Mouse (Mus musculus) heart, embryonic 14.5 days (tissue): ENCODE measurements around the gene Dhx15. TPM values are rescaled to one million over a fixed set of nuclear protein-coding genes. Genes with fewer than 3 reads are reported as not detected.

Experiments
- ATAC-seq: fragments of 200-750 bp; cut with Nextera tagmentation; 2 replicates; pipeline ENCODE4 v1.8.0; 2017; ENCODE audit warnings: low read depth, moderate TSS enrichment; ENCODE audit not compliant: insufficient number of reproducible peaks, insufficient read depth, low FRiP score
- H3K27ac ChIP-seq, 2 experiments: fragments of 200-500 bp in 1 of 2; fragments of 300-500 bp in 1 of 2; sonication (generic) in 1 of 2; replicated peaks in 1 of 2; 2 replicates each; pipeline ENCODE4 v1.5.1; 2012 to 2014; ENCODE audit warnings: low read depth in 2 of 2, low read length in 2 of 2, control low read depth in 1 of 2, mild to moderate bottlenecking in 1 of 2, mixed read lengths in 1 of 2; ENCODE audit not compliant: control insufficient read depth in 1 of 2, insufficient read depth in 1 of 2
- H3K27me3 ChIP-seq: fragments of 300-500 bp; sonication (generic); 2 replicates; pipeline ENCODE4 v1.6.1; 2014; ENCODE audit warnings: mild to moderate bottlenecking, low read length, control low read depth; ENCODE audit not compliant: control insufficient read depth, insufficient read depth
- H3K36me3 ChIP-seq: fragments of 300-500 bp; sonication (generic); 2 replicates; pipeline ENCODE4 v1.6.1; 2014; ENCODE audit warnings: mild to moderate bottlenecking, control low read depth, low read length, mixed read lengths; ENCODE audit not compliant: control insufficient read depth, insufficient read depth
- H3K4me1 ChIP-seq, 2 experiments: fragments of 200-500 bp in 1 of 2; fragments of 300-500 bp in 1 of 2; sonication (generic) in 1 of 2; 2 replicates each; pipeline ENCODE4 v1.6.1; 2012 to 2014; ENCODE audit warnings: low read length in 2 of 2, control low read depth in 1 of 2, mixed read lengths in 1 of 2; ENCODE audit not compliant: control insufficient read depth in 2 of 2, insufficient read depth in 2 of 2
- H3K4me2 ChIP-seq: fragments of 300-500 bp; sonication (generic); 2 replicates; pipeline ENCODE4 v1.6.1; 2014; ENCODE audit warnings: mild to moderate bottlenecking, low read length
- H3K4me3 ChIP-seq, 2 experiments: fragments of 200-500 bp in 1 of 2; fragments of 300-500 bp in 1 of 2; sonication (generic) in 1 of 2; 2 replicates each; pipeline ENCODE4 v1.5.1; 2012 to 2014; ENCODE audit warnings: low read length in 2 of 2, mild to moderate bottlenecking in 2 of 2, control low read depth in 1 of 2, low read depth in 1 of 2, moderate library complexity in 1 of 2; ENCODE audit not compliant: control insufficient read depth in 1 of 2, insufficient read depth in 1 of 2
- H3K9ac ChIP-seq: fragments of 300-500 bp; sonication (generic); 2 replicates; pipeline ENCODE4 v1.6.1; 2014; ENCODE audit warnings: mild to moderate bottlenecking, low read length
- H3K9me3 ChIP-seq: fragments of 300-500 bp; sonication (generic); 2 replicates; pipeline ENCODE4 v1.6.1; 2016; ENCODE audit warnings: low read length, control low read depth; ENCODE audit not compliant: control insufficient read depth
- WGBS: fragments of 180-500 bp; shearing (Covaris S2); extraction: QIAGEN DNeasy Blood & Tissue Kit; methylation state at CpG from one replicate; pipeline ENCODE4 v1.1.7; 2014; 5-methylcytosine and 5-hydroxymethylcytosine counted together
- polyA plus RNA-seq: library from polyadenylated mRNA; unstranded; fragments of >200 nt; fragmentation: Nextera tagmentation; extraction: Ambion mirVana; gene quantifications from 2 replicates; pipeline ENCODE4 v1.2.1, GENCODE M21; 2014

Dhx15 gene
- polyA plus RNA-seq, 1 experiment from 2014 or later, result 47.2 TPM

DNA sequence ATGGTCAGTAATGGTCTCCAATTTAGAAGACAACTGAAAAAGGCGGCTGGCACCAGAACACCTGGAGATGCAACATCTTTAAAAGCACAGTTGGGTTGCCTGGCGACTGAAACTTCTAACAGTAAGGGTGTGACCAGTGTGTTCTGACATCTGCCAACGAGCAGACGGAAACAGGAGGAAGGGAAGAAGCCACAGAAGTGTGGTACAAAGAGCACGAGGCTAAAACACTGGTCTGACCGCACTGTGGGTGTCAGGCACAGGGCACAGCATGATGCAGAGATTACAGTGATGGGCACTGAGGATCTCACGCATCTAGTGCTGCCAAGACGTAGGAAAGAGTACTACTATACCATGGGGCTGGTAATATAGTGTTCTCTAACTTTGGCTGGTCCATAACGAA lies 48.4 kb downstream of the Dhx15 start:
- H3K36me3 ChIP-seq, result peaks cover 42% of the 10 kb centered on the region
- H3K27me3 ChIP-seq, result no peaks in the 10 kb centered on the region
- no peak overlapping the region for H3K4me2 ChIP-seq
- 81% methylated on average over 9 of the region's 9 CpGs for WGBS
- no peaks in the 10 kb centered on the region for H3K4me1 ChIP-seq
- no peaks in the 10 kb centered on the region for H3K9me3 ChIP-seq
- H3K9ac ChIP-seq, result no peak overlapping the region
- H3K27ac ChIP-seq, result no peak overlapping the region
- no peak for ATAC-seq
- no peak overlapping the region for H3K4me3 ChIP-seq

DNA sequence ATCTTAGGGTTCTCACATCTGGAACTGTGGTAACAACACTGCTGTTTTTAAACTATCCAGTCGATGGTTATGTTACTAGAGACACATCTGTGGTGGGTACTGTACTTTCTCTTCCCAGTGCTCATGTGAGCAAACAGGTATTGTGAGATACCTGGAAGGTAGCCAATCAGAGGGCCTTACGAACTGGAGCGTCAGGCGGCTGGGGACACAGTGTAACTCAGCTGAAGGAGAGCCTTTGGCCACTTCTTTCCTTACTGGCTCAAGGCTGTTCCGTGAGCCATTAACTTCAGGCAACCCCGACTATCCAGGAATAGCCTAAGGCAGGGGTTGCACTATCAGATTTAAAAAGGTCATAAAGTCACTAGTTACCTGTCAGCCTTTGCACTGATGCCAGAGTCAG lies 51.5 kb downstream of the Dhx15 start:
- 88% methylated on average over 6 of the region's 6 CpGs for WGBS

DNA sequence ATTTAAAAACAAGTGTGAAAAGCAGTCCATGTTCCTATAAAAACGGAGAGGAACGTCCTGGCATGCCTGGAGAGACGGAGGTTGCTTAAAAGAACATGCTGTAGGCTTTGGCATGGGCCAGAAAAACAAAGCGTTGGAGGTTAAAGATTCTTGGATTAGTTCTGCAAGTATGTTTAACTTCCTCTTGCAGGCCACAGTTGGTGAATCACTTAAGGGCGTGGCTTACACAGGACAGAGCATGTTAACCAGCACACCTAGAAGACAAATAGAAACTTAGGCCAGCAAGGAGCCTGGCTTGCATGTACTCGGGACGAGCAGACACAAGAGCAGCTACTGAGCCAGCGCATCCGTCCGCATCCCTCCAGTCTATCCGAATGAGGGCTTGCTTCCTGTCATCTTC lies 52.2 kb downstream of the Dhx15 start:
- H3K9ac ChIP-seq, result no peak overlapping the region
- H3K27ac ChIP-seq, result no peak overlapping the region
- no peaks in the 10 kb centered on the region for H3K9me3 ChIP-seq
- WGBS, result 87% methylated on average over 11 of the region's 11 CpGs
- H3K36me3 ChIP-seq, result peaks cover 26% of the 10 kb centered on the region
- no peaks in the 10 kb centered on the region for H3K27me3 ChIP-seq
- H3K4me3 ChIP-seq, result no peak overlapping the region
- no peak for ATAC-seq
- no peak overlapping the region for H3K4me2 ChIP-seq
- no peaks in the 10 kb centered on the region for H3K4me1 ChIP-seq

More for the DNA sequence above, 51.5 kb downstream of the Dhx15 start:
- no peak overlapping the region for H3K4me2 ChIP-seq
- ATAC-seq, result no peak
- no peak overlapping the region for H3K4me3 ChIP-seq
- H3K27me3 ChIP-seq, result no peaks in the 10 kb centered on the region
- no peak overlapping the region for H3K27ac ChIP-seq
- no peaks in the 10 kb centered on the region for H3K9me3 ChIP-seq
- no peaks in the 10 kb centered on the region for H3K4me1 ChIP-seq
- H3K9ac ChIP-seq, result no peak overlapping the region
- peaks cover 29% of the 10 kb centered on the region for H3K36me3 ChIP-seq

DNA sequence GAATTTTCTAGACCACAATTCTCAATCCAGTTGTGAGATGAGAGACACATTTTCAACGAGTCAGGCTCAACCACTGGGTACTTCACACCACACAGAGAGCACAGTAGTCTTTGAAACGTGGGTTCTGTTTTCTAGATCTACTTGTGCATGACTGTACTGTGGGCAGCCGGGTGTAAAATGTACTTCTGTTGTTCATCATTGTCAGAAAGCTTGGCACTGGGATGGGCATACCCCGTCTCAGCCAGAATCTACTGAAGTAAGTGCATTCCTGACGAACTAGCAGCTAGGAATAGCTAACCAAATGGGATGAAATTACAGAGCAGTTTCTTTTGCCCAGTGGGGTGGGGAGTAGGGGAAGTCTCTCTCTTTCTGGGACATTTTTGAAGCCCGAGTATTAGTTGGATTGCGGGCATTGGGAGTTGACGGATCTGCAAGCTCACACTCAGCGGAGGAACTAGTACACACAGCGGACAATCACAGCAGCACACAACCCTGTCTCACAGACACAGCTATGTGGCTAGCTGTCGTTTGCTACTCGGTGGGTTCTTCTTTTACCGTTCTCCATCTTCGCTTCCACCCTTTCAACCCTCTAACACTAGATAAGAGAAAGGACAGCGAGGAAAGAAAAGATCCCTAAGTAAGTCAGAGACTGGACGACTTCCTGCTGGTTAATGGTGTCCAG lies 54.7 kb downstream of the Dhx15 start:
- WGBS, result 60% methylated on average over 16 of the region's 16 CpGs
- no peak overlapping the region for H3K4me3 ChIP-seq
- ATAC-seq, result no peak
- H3K27me3 ChIP-seq, result no peaks in the 10 kb centered on the region
- peaks cover 13% of the 10 kb centered on the region for H3K36me3 ChIP-seq
- no peaks in the 10 kb centered on the region for H3K9me3 ChIP-seq
- H3K4me2 ChIP-seq, result no peak overlapping the region
- no peak overlapping the region for H3K9ac ChIP-seq
- no peaks in the 10 kb centered on the region for H3K4me1 ChIP-seq
- H3K27ac ChIP-seq, result no peak overlapping the region

DNA sequence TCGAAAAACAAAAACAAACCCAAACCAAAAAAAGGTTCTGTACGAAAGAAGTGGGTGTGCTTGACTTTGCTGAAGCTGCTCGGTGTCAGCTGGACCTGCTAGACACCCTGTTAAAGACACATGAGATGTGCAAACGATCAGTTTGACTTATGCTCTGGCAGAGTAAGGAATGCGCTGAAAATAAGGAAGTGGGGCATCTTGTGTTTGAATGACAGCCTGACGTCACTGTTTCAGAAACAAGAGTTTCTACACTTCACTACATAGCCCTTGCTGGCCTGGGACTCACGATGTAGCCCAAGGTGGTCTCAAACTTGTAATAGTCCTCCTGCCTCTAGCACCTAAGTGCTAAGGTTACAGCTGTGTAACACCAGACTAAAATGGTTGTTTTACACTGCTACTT lies 57.5 kb downstream of the Dhx15 start:
- 87% methylated on average over 7 of the region's 7 CpGs for WGBS
- no peak for ATAC-seq

DNA sequence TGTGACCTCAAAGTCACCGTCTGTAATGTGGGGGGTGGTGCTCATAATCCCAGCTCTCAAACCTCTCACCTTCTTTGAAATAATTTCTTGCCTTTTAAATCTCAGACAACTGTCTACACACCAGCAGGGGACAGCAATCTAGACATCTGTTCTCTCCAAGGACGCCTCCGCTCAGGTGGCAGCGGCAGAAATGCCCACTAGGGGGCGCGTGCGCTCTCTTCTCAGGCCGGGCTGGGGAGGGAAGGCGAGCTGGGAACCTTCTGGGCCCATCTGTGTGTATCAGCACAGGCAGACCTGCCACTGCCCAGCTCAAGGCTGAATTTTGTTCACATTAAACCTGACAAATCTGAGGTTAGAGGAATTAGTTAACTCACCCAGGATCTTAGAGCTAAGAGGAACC lies 58.2 kb downstream of the Dhx15 start:
- Histone ChIP-seq H3K4me2 (no peak overlapping the region), H3K9ac (no peak overlapping the region), H3K27ac (no peak overlapping the region), H3K36me3 (peaks cover 3% of the 10 kb centered on the region; the same call in 1 of the 2 replicates), H3K4me1 (no peaks in the 10 kb centered on the region), H3K9me3 (no peaks in the 10 kb centered on the region), H3K27me3 (no peaks in the 10 kb centered on the region), H3K4me3 (no peak overlapping the region)
- WGBS, result 23% methylated on average over 9 of the region's 9 CpGs
- no peak for ATAC-seq

More for the DNA sequence above, 57.5 kb downstream of the Dhx15 start:
- Histone ChIP-seq H3K4me3 (no peak overlapping the region), H3K36me3 (peaks cover 7% of the 10 kb centered on the region; the same call in 1 of the 2 replicates), H3K27me3 (no peaks in the 10 kb centered on the region), H3K27ac (no peak overlapping the region), H3K9ac (no peak overlapping the region), H3K4me1 (no peaks in the 10 kb centered on the region), H3K9me3 (no peaks in the 10 kb centered on the region), H3K4me2 (no peak overlapping the region)

DNA sequence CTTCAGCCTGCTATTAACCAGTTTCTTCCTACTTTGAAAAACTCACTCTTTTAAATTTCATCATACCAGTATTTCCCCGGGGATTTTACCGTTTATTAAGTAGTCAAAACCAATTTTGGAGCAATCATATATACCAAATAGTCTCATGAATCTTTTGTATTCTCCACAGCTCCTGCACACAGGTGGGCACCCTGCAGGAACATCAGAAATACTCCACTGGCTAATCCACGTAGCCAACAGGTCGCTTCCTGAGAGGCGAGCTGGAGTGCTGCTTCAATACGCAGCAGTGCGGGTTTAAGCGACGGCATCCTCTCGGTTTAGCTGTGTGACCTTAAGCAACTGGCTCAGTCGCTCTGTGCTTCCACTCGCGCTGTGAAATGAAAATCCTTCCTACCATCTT lies 58.9 kb downstream of the Dhx15 start:
- no peak overlapping the region for H3K9ac ChIP-seq
- 86% methylated on average over 13 of the region's 13 CpGs for WGBS
- no peaks in the 10 kb centered on the region for H3K27me3 ChIP-seq
- no peak for ATAC-seq
- H3K4me1 ChIP-seq, result no peaks in the 10 kb centered on the region
- H3K27ac ChIP-seq, result no peak overlapping the region
- H3K36me3 ChIP-seq, result no peaks in the 10 kb centered on the region
- no peaks in the 10 kb centered on the region for H3K9me3 ChIP-seq
- no peak overlapping the region for H3K4me2 ChIP-seq
- H3K4me3 ChIP-seq, result no peak overlapping the region

DNA sequence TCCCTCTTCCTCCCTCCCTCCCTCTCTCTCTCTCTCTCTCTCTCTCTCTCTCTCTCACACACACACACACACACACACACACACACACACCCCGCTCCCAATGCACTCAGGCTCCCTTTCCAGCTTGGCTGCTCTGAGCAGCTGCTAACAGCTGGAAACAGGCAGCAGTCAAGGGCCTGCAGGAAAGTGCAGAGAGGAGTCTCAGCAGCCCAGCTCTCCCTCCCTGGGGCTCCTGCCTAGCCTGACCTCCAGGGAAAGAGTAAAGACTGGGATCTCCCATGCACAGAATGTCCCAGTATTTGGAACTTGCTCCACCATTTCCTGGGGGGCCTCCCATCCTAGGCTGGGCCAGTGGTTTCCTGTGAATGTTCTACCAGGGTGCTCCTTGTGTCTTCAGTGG lies 59.8 kb downstream of the Dhx15 start:
- Histone ChIP-seq H3K4me3 (no peak overlapping the region), H3K27ac (no peak overlapping the region), H3K27me3 (no peaks in the 10 kb centered on the region), H3K9ac (no peak overlapping the region), H3K4me1 (no peaks in the 10 kb centered on the region), H3K36me3 (no peaks in the 10 kb centered on the region), H3K9me3 (no peaks in the 10 kb centered on the region), H3K4me2 (no peak overlapping the region)
- ATAC-seq, result no peak
- WGBS, result 93% methylated on average over 1 of the region's 1 CpGs
